Mouse (Mus musculus) heart, postnatal 0 days (tissue): Measurements from ENCODE around the gene Gatb. TPM values are rescaled to one million over a fixed set of nuclear protein-coding genes. Genes with fewer than 3 reads are reported as not detected.
"Not testable (repeated sequence)": the region's sequence is repeated elsewhere in the genome, so short reads cannot be mapped to it uniquely, and the experiment has no call there.

Source experiments
- ATAC-seq: fragments of 200-750 bp; cut with Nextera tagmentation; 2 replicates; pipeline ENCODE4 v1.8.0; 2017; ENCODE audit warnings: low read depth, moderate number of reproducible peaks, moderate library complexity; ENCODE audit not compliant: insufficient read depth
- DNase-seq: peaks from one replicate; pipeline ENCODE4 v3.0.0-alpha.2; 2016; ENCODE audit warnings: low spot score
- H3K27ac ChIP-seq: fragments of 300-500 bp; sonication (generic); 2 replicates; pipeline ENCODE4 v1.5.1; 2014; ENCODE audit warnings: low read depth, mild to moderate bottlenecking
- H3K27me3 ChIP-seq: fragments of 300-500 bp; sonication (generic); 2 replicates; pipeline ENCODE4 v1.6.1; 2014; ENCODE audit warnings: low read length, mixed read lengths; ENCODE audit not compliant: control insufficient read depth, insufficient read depth
- H3K36me3 ChIP-seq: fragments of 300-500 bp; sonication (generic); replicated peaks from 2 replicates; pipeline ENCODE4 v1.6.1; 2014; ENCODE audit warnings: low read length, mixed read lengths; ENCODE audit not compliant: control insufficient read depth, insufficient read depth
- H3K4me1 ChIP-seq: fragments of 300-500 bp; sonication (generic); 2 replicates; pipeline ENCODE4 v1.6.1; 2014; ENCODE audit warnings: antibody characterized with exemption; ENCODE audit not compliant: control insufficient read depth, insufficient read depth
- H3K4me2 ChIP-seq: fragments of 300-500 bp; sonication (generic); 2 replicates; pipeline ENCODE4 v1.6.1; 2014; ENCODE audit warnings: low read depth, mild to moderate bottlenecking, low read length, moderate library complexity
- H3K4me3 ChIP-seq: fragments of 300-500 bp; sonication (generic); 2 replicates; pipeline ENCODE4 v1.5.1; 2014; ENCODE audit warnings: low read depth, low read length
- H3K9ac ChIP-seq: fragments of 300-500 bp; sonication (generic); replicated peaks from 2 replicates; pipeline ENCODE4 v1.6.1; 2014; ENCODE audit warnings: low read depth, low read length, mixed read lengths
- H3K9me3 ChIP-seq: fragments of 300-500 bp; sonication (generic); replicated peaks from 2 replicates; pipeline ENCODE4 v1.6.1; 2016; ENCODE audit warnings: low read length; ENCODE audit not compliant: control insufficient read depth
- CTCF ChIP-seq: IDR thresholded peaks from 2 replicates; pipeline ENCODE4 v1.5.1; 2016; ENCODE audit warnings: antibody characterized with exemption, control low read depth, low read depth
- EP300 ChIP-seq: IDR thresholded peaks from 2 replicates; pipeline ENCODE4 v1.6.1; 2016; ENCODE audit warnings: antibody characterized with exemption, low read depth
- WGBS: fragments of 180-500 bp; shearing (Covaris S2); extraction: QIAGEN DNeasy Blood & Tissue Kit; methylation state at CpG from one replicate; pipeline ENCODE4 v1.1.7; 2014; 5-methylcytosine and 5-hydroxymethylcytosine counted together
- polyA plus RNA-seq: library from polyadenylated mRNA; unstranded; fragments of >200 nt; fragmentation: Nextera tagmentation; extraction: Ambion mirVana; gene quantifications from 2 replicates; pipeline ENCODE4 v1.2.1, GENCODE M21; 2015
- total RNA-seq: library from RNA; depleted of rRNA; stranded (reverse); fragments of >200 nt; gene quantifications from 2 replicates; pipeline ENCODE4 v1.2.3, GENCODE M21; 2014; ENCODE audit warnings: low replicate concordance

Gene Gatb
- total and polyA plus RNA-seq, 2 experiments from 2014 or later = 27.9 to 40.3 TPM

DNA sequence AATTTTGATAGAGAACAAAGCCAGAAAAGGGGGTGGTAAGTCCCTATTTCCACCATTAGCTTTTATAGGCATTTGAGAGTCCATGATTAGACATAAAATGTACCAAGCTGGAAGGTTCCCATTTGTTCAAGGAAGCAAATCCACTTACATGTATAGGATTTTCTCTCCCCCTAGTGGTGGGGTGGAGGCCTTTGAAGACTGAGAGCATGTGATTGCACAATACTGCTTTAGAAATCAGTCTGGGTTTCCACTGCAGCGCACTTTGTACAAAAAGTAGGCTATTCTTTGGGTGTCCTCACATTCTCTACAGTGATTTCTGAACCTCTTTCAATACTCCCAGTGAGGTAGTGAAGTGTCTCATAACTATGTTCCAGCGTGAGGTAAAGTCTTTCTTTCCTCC lies 2.6 kb upstream of the Gatb start:
- peaks cover 3% of the 10 kb centered on the region; the same call in 1 of the 2 replicates for H3K4me1 ChIP-seq
- H3K27ac ChIP-seq = no peak overlapping the region
- H3K4me3 ChIP-seq = no peak overlapping the region
- no peaks in the 10 kb centered on the region for H3K36me3 ChIP-seq
- ATAC-seq (no peak), DNase-seq (peak; percentile 84)
- no peak for TF ChIP-seq EP300
- peak; percentile 86 for TF ChIP-seq CTCF
- no peak overlapping the region for H3K4me2 ChIP-seq
- no peak overlapping the region for H3K9ac ChIP-seq
- 68% methylated on average over 2 of the region's 2 CpGs for WGBS
- H3K9me3 ChIP-seq = no peaks in the 10 kb centered on the region
- no peaks in the 10 kb centered on the region for H3K27me3 ChIP-seq

DNA sequence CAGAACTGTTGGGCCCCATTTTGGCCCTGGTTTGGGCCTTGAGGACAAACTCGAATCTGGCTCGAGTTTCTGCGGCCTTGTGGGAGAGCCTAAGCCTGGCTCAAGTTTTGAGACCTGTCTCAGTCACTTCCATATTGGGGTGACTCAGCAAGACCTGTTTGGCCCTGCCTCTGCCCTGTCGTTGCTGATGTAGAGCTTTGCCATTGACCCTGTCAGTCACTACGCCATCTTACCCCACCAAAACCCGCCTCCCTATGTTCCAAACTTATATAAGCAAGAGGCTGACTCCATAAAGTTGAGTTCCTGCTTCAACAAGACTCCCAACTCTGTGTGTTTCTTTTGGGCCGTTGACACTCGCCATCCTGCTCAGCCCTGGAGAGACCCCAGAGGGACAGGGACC lies 1.4 kb upstream of the Gatb start:
- H3K27ac ChIP-seq, ATAC-seq, H3K4me3 ChIP-seq, H3K9ac ChIP-seq, H3K4me2 ChIP-seq, H3K4me1 ChIP-seq, H3K36me3 ChIP-seq, H3K9me3 ChIP-seq, DNase-seq, H3K27me3 ChIP-seq: not testable (repeated sequence)
- 90% methylated on average over 8 of the region's 8 CpGs for WGBS

DNA sequence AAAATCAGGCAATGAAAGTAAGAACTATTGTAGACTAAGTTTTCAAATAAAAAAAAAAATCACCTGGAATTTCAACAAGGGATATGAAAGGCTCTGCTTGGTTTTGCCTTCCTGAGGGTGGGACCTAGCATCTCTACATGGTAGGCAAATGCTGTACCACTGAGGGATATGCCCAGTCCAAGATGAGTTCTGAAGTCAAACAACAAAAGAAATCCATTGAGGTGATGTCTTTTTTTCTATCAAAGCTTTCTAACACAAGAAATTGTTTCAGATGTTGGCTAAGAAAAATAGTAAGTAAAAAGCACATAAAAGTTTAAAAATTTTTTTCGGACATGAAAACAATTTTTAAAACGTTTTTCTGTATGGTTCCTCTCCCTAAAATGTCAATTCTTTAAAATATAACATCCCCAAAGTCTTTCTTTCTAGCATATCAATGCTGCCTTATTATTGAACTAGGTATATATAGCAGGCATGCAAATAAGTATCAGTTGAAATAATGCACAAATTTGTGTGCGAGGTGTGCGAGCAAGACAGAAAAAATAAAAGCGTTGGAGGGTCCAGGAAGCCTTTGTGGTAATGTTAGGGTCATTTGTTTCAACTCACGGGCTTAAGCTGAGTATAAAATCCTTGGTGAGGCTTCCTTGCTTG lies 579 bp upstream of the Gatb start:
- ATAC-seq (no peak), DNase-seq (no peak)
- peak overlapping the region; percentile 84 for H3K4me3 ChIP-seq
- H3K36me3 ChIP-seq = peaks cover 9% of the 10 kb centered on the region; the same call in 1 of the 2 replicates
- WGBS = 25% methylated on average over 6 of the region's 6 CpGs
- TF ChIP-seq EP300 = no peak
- no peak overlapping the region for H3K9ac ChIP-seq
- H3K27me3 ChIP-seq = no peaks in the 10 kb centered on the region
- peaks cover 3% of the 10 kb centered on the region; the same call in 1 of the 2 replicates for H3K4me1 ChIP-seq
- no peaks in the 10 kb centered on the region for H3K9me3 ChIP-seq
- peak overlapping the region; percentile 52 for H3K4me2 ChIP-seq
- 0 out of 2 replicates have a peak overlapping the region, but pooled peaks have one; percentile 9 for H3K27ac ChIP-seq

DNA sequence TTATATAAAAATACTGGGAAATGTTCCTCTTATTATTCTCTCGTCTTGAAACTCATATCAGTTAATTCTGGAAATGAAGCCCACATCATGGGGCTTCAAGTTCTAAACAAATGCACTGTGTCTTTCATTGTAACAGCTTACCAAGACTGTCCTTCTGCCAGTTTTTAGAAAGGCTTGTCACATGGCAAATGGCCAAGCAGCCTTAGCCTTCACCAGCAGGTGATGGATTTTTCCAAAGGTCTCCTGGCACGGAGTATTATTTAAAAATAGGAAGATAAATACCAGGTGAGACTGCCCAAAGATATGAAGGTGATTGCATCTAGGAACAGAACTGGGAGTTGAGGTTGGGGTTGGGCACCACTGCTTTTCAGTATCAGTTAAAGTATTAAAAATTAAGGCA lies 8.8 kb downstream of the Gatb start:
- DNase-seq (no peak), ATAC-seq (no peak)
- Histone ChIP-seq H3K9me3 (no peaks in the 10 kb centered on the region), H3K4me1 (no peaks in the 10 kb centered on the region), H3K4me2 (no peak overlapping the region), H3K9ac (no peak overlapping the region), H3K27ac (no peak overlapping the region), H3K4me3 (no peak overlapping the region), H3K27me3 (no peaks in the 10 kb centered on the region), H3K36me3 (peaks cover 7% of the 10 kb centered on the region; the same call in 1 of the 2 replicates)
- WGBS = 56% methylated on average over 2 of the region's 2 CpGs
- TF ChIP-seq EP300 = no peak
- no peak for TF ChIP-seq CTCF

DNA sequence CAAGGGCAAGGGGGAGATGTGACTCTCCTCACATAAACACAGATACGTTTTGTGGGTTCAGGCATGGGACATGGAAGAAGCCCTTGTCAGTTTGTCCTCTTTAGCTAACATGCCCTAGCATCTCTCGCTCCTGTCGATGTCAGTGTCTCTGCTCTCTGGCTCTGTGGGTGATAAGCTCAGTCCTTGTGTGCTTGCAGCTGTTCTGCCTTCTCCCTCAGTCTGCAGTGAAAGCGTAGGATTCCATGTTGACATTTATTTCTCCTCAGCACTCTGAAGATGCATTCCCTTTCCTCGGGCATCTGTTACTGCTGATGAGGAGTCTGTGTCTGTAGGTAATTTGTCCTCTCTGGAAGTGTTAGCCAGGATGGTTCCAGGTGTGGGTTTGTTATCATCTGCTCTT lies 9.3 kb downstream of the Gatb start:
- no peak for ATAC-seq
- TF ChIP-seq EP300 (no peak), CTCF (no peak)
- WGBS = 64% methylated on average over 5 of the region's 5 CpGs

DNA sequence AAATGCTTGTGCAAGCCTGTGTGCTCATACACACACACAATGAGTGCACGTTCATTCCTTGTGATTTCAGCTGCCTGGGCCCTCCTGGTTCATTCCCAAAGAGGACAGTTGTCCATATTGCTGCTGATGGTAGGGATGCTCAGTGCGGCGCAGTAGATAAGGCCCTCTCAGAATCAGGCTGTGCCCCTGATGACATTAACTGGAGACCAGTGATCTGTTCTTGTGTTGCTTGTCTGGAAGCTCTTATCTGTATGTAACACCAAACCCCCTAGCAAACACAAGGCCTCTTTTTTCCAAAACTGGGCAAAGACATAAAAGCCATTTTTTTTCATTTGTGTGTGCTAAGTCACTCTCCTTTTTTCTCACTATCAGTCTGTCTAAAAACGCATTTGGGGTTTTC lies 11.0 kb downstream of the Gatb start:
- ATAC-seq (no peak), DNase-seq (no peak)
- Histone ChIP-seq H3K9ac (no peak overlapping the region), H3K27ac (no peak overlapping the region), H3K4me2 (no peak overlapping the region), H3K4me1 (peaks cover 16% of the 10 kb centered on the region), H3K27me3 (no peaks in the 10 kb centered on the region), H3K4me3 (no peak overlapping the region), H3K36me3 (no peaks in the 10 kb centered on the region; the same call in 1 of the 2 replicates), H3K9me3 (no peaks in the 10 kb centered on the region)
- TF ChIP-seq EP300 (no peak), CTCF (no peak)
- WGBS = 78% methylated on average over 4 of the region's 4 CpGs

More for the DNA sequence above, 9.3 kb downstream of the Gatb start:
- Histone ChIP-seq H3K27ac (no peak overlapping the region), H3K9ac (no peak overlapping the region), H3K36me3 (peaks cover 2% of the 10 kb centered on the region; the same call in 1 of the 2 replicates), H3K4me1 (no peaks in the 10 kb centered on the region), H3K4me3 (no peak overlapping the region), H3K9me3 (no peaks in the 10 kb centered on the region), H3K4me2 (no peak overlapping the region), H3K27me3 (no peaks in the 10 kb centered on the region)
- no peak for DNase-seq
